In genomic region chr2:173994301-173995073, GRCm38 (mm10) we compare ENCODE assay signal across 12 mouse cellular contexts.
A peak's percentile ranks its signal among the peaks of the same experiment; 100 is the strongest.
DNase-seq lines count a peak whose midpoint lies in the region; ATAC-seq and TF ChIP-seq lines count a peak whose summit lies in the region.
"Had no signal": no experiment of that assay in that cellular context is flagged by ENCODE, and none has a peak within 500 bp of the region (broad histone marks: within the 10 kb centered on the region; RNA-seq: fewer than 3 reads in every experiment).

No protein-coding gene starts in this region.

- ATAC-seq in forebrain, embryonic 15.5 days (replicated peaks) = peak; percentile 53
- no peak for ATAC-seq in kidney, postnatal 0 days (replicated peaks; ENCODE audit: low FRiP score, low read depth)
- ATAC-seq in midbrain, embryonic 15.5 days (replicated peaks) = peak; percentile 69

- no peak overlapping the region; the same call in 1 of the 2 replicates for H3K4me2 ChIP-seq in forebrain, embryonic 15.5 days (replicated peaks)
- no peak overlapping the region for H3K4me2 ChIP-seq in kidney, postnatal 0 days (ENCODE audit: low read length)
- no peak overlapping the region; the same call in 1 of the 2 replicates for H3K4me2 ChIP-seq in midbrain, embryonic 15.5 days
- H3K4me2 ChIP-seq: embryonic facial prominence, embryonic 15.5 days; heart, embryonic 12.5 days had no signal

- no peaks in the 10 kb centered on the region for H3K36me3 ChIP-seq in forebrain, embryonic 15.5 days
- no peaks in the 10 kb centered on the region for H3K36me3 ChIP-seq in kidney, postnatal 0 days (ENCODE audit: insufficient read depth, low read length)
- H3K36me3 ChIP-seq in midbrain, embryonic 15.5 days (replicated peaks) = no peaks in the 10 kb centered on the region
- H3K36me3 ChIP-seq: embryonic facial prominence, embryonic 15.5 days; heart, embryonic 12.5 days had no signal

- H3K4me3 ChIP-seq in forebrain, embryonic 15.5 days = no peak overlapping the region
- no peak overlapping the region for H3K4me3 ChIP-seq in kidney, postnatal 0 days (replicated peaks; ENCODE audit: low read depth, low read length)
- H3K4me3 ChIP-seq in midbrain, embryonic 15.5 days = no peak overlapping the region
- H3K4me3 ChIP-seq: embryonic facial prominence, embryonic 15.5 days; heart, embryonic 12.5 days; left cerebral cortex, adult 2 months had no signal

- H3K9me3 ChIP-seq in forebrain, embryonic 15.5 days = no peaks in the 10 kb centered on the region
- H3K9me3 ChIP-seq in kidney, postnatal 0 days (replicated peaks; ENCODE audit: low read length) = no peaks in the 10 kb centered on the region
- no peaks in the 10 kb centered on the region for H3K9me3 ChIP-seq in midbrain, embryonic 15.5 days
- H3K9me3 ChIP-seq: embryonic facial prominence, embryonic 15.5 days had no signal

- H3K4me1 ChIP-seq in forebrain, embryonic 15.5 days = peaks cover 10% of the 10 kb centered on the region
- 0 out of 2 replicates have a peak, but pooled peaks cover 5% of the 10 kb centered on the region for H3K4me1 ChIP-seq in kidney, postnatal 0 days (replicated peaks; ENCODE audit: insufficient read depth, low read length)
- H3K4me1 ChIP-seq in midbrain, embryonic 15.5 days = peaks cover 10% of the 10 kb centered on the region

- peak; percentile 34 to 40 for DNase-seq in cerebellum, postnatal 10 days
- DNase-seq in cerebellum, adult 18-20 months = no peak
- DNase-seq in kidney, postnatal 0 days (ENCODE audit: low spot score) = peak; percentile 17
- no peak for DNase-seq in testis, postnatal 14 days (ENCODE audit: low spot score)
- no peak for DNase-seq in urinary bladder, adult 2 months (ENCODE audit: low spot score)
- no peak for DNase-seq in right cerebral cortex, postnatal 25 days
- DNase-seq: lung, postnatal 10 days had no signal

- H3K9ac ChIP-seq in forebrain, embryonic 15.5 days (replicated peaks) = no peak overlapping the region
- H3K9ac ChIP-seq in kidney, postnatal 0 days (ENCODE audit: low read depth, low read length) = no peak overlapping the region
- no peak overlapping the region for H3K9ac ChIP-seq in midbrain, embryonic 15.5 days
- H3K9ac ChIP-seq: embryonic facial prominence, embryonic 15.5 days; heart, embryonic 12.5 days had no signal

- TF ChIP-seq CTCF in kidney, postnatal 0 days (IDR thresholded peaks at IDR 0.05; ENCODE audit: low read depth) = no peak

- 25% methylated on average over 13 of the region's 13 CpGs for WGBS in forebrain, embryonic 15.5 days
- WGBS in kidney, postnatal 0 days = 26% methylated on average over 13 of the region's 13 CpGs
- WGBS in midbrain, embryonic 15.5 days = 34% methylated on average over 13 of the region's 13 CpGs

- H3K27ac ChIP-seq in forebrain, embryonic 15.5 days (replicated peaks) = no peak overlapping the region
- 0 out of 2 replicates have a peak overlapping the region, but pooled peaks have one; percentile 19 for H3K27ac ChIP-seq in kidney, postnatal 0 days
- H3K27ac ChIP-seq in midbrain, embryonic 15.5 days = no peak overlapping the region
- H3K27ac ChIP-seq: embryonic facial prominence, embryonic 15.5 days; left cerebral cortex, adult 2 months had no signal

- no peaks in the 10 kb centered on the region for H3K27me3 ChIP-seq in forebrain, embryonic 15.5 days
- H3K27me3 ChIP-seq in kidney, postnatal 0 days (ENCODE audit: insufficient read depth, low read length) = no peaks in the 10 kb centered on the region
- H3K27me3 ChIP-seq in midbrain, embryonic 15.5 days (replicated peaks) = no peaks in the 10 kb centered on the region
- H3K27me3 ChIP-seq: embryonic facial prominence, embryonic 15.5 days; heart, embryonic 12.5 days had no signal

Comparison
In these comparisons a context has a peak if more than half of its experiments do, and no peak if none do; other contexts are left out.
1. DNase-seq: peak in cerebellum, postnatal 10 days (2 of 2) and kidney, postnatal 0 days (single experiment); none in cerebellum, adult 18-20 months (0 of 2), testis, postnatal 14 days (single experiment), urinary bladder, adult 2 months (single experiment) and right cerebral cortex, postnatal 25 days (single experiment).